Mouse (Mus musculus) spleen, adult 2 months (tissue): Measurements from ENCODE around the gene Sdad1. TPM values are rescaled to one million over a fixed set of nuclear protein-coding genes. Genes with fewer than 3 reads are reported as not detected.
A peak's percentile ranks its signal among the peaks of the same experiment; 100 is the strongest.

Experiments used
- DNase-seq, 2 experiments: peaks; one replicate each; pipeline versions ENCODE4 v3.0.0 to v3.0.0-alpha.2; 2012 to 2021; ENCODE audit warnings: low spot score in 2 of 2, low read depth in 1 of 2
- H3K27ac ChIP-seq: fragments of 200-500 bp; 2 replicates; pipeline ENCODE4 v1.5.1; 2012; ENCODE audit warnings: low read length, inconsistent platforms; ENCODE audit not compliant: insufficient read depth
- H3K27me3 ChIP-seq: fragments of 200-500 bp; 2 replicates; pipeline ENCODE4 v1.6.1; 2012; ENCODE audit warnings: mild to moderate bottlenecking, moderate library complexity, low read length, inconsistent platforms; ENCODE audit not compliant: control insufficient read depth, insufficient read depth
- H3K36me3 ChIP-seq: fragments of 200-500 bp; 2 replicates; pipeline ENCODE4 v1.6.1; 2012; ENCODE audit warnings: mild to moderate bottlenecking, low read length, inconsistent platforms; ENCODE audit not compliant: control insufficient read depth, insufficient read depth
- H3K4me1 ChIP-seq: fragments of 200-500 bp; 2 replicates; pipeline ENCODE4 v1.6.1; 2011; ENCODE audit warnings: inconsistent platforms; ENCODE audit not compliant: control insufficient read depth, insufficient read depth, insufficient read length
- H3K4me3 ChIP-seq: fragments of 200-500 bp; 2 replicates; pipeline ENCODE4 v1.5.1; 2011; ENCODE audit warnings: mild to moderate bottlenecking, inconsistent platforms; ENCODE audit not compliant: insufficient read depth, insufficient read length; ENCODE audit errors: extremely low read depth
- CTCF ChIP-seq: fragments of 200-500 bp; IDR thresholded peaks from 2 replicates; pipeline ENCODE4 v1.5.1; 2011; ENCODE audit warnings: mild to moderate bottlenecking, inconsistent platforms; ENCODE audit not compliant: insufficient read depth, insufficient read length, insufficient replicate concordance; ENCODE audit errors: extremely low read depth
- POLR2A ChIP-seq: fragments of 200-500 bp; IDR thresholded peaks from 2 replicates; pipeline ENCODE4 v1.6.1; 2011; ENCODE audit warnings: low read depth, low read length, inconsistent platforms
- WGBS: fragments of 180-500 bp; shearing (Covaris S2); methylation state at CpG from one replicate; pipeline ENCODE4 v1.1.7; 2018; 5-methylcytosine and 5-hydroxymethylcytosine counted together
- polyA plus RNA-seq: library from polyadenylated mRNA; depleted of rRNA; stranded (reverse); fragments of >200 nt; gene quantifications from 2 replicates; pipeline ENCODE4 v1.2.3, GENCODE M21; 2012

Sdad1 gene
- polyA plus RNA-seq, 1 experiment: 13.9 TPM

- 13% methylated on average over 13 of the region's 13 CpGs for WGBS
- no peaks in the 10 kb centered on the region for H3K36me3 ChIP-seq
Measured at GRCm38 (mm10) chr5:92312046-92312715, 1.9 kb upstream of the Sdad1 start.

GRCm38 (mm10) chr5:92304291-92304690 is 6.0 kb downstream of the Sdad1 start:
- H3K27ac ChIP-seq: no peak overlapping the region
- TF ChIP-seq POLR2A: no peak
- TF ChIP-seq CTCF: no peak
- DNase-seq: no peak
- peaks cover 44% of the 10 kb centered on the region for H3K36me3 ChIP-seq
- no peaks in the 10 kb centered on the region for H3K27me3 ChIP-seq
- WGBS: 91% methylated on average over 3 of the region's 3 CpGs
- peaks cover 5% of the 10 kb centered on the region for H3K4me1 ChIP-seq
- H3K4me3 ChIP-seq: no peak overlapping the region

More at GRCm38 (mm10) chr5:92312046-92312715, 1.9 kb upstream of the Sdad1 start:
- peak; percentile 79 to 85 for DNase-seq
- Histone ChIP-seq H3K27ac (no peak overlapping the region), H3K4me3 (no peak overlapping the region), H3K27me3 (no peaks in the 10 kb centered on the region), H3K4me1 (peaks cover 7% of the 10 kb centered on the region)
- TF ChIP-seq POLR2A: no peak
- TF ChIP-seq CTCF: peak; percentile 32; the same call in 1 of the 2 replicates

- TF ChIP-seq POLR2A (no peak), CTCF (no peak)
- H3K4me1 ChIP-seq: no peaks in the 10 kb centered on the region
- H3K27me3 ChIP-seq: no peaks in the 10 kb centered on the region
- no peak overlapping the region for H3K4me3 ChIP-seq
- H3K36me3 ChIP-seq: peaks cover 48% of the 10 kb centered on the region
- no peak overlapping the region for H3K27ac ChIP-seq
- WGBS: 91% methylated on average over 13 of the region's 13 CpGs
- no peak for DNase-seq
Measured at GRCm38 (mm10) chr5:92302149-92302840, 8.0 kb downstream of the Sdad1 start.

- Histone ChIP-seq H3K27me3 (no peaks in the 10 kb centered on the region), H3K4me1 (no peaks in the 10 kb centered on the region), H3K27ac (no peak overlapping the region), H3K4me3 (no peak overlapping the region), H3K36me3 (peaks cover 34% of the 10 kb centered on the region)
- WGBS: 92% methylated on average over 2 of the region's 2 CpGs
- TF ChIP-seq CTCF (no peak), POLR2A (no peak)
- DNase-seq: no peak
Measured at GRCm38 (mm10) chr5:92294525-92294924, 15.8 kb downstream of the Sdad1 start.

- H3K4me3 ChIP-seq: no peak overlapping the region
- WGBS: 94% methylated on average over 6 of the region's 6 CpGs
- peaks cover 40% of the 10 kb centered on the region for H3K36me3 ChIP-seq
- DNase-seq: no peak
- H3K27me3 ChIP-seq: no peaks in the 10 kb centered on the region
- no peak for TF ChIP-seq POLR2A
- H3K27ac ChIP-seq: no peak overlapping the region
- H3K4me1 ChIP-seq: no peaks in the 10 kb centered on the region
Measured at GRCm38 (mm10) chr5:92291652-92292414, 18.4 kb downstream of the Sdad1 start.

- no peak overlapping the region for H3K27ac ChIP-seq
- TF ChIP-seq POLR2A (no peak), CTCF (no peak)
- H3K36me3 ChIP-seq: peaks cover 32% of the 10 kb centered on the region
- WGBS: 90% methylated on average over 6 of the region's 6 CpGs
- DNase-seq: no peak
- H3K4me3 ChIP-seq: no peak overlapping the region
- no peaks in the 10 kb centered on the region for H3K27me3 ChIP-seq
- no peaks in the 10 kb centered on the region for H3K4me1 ChIP-seq
Measured at GRCm38 (mm10) chr5:92287840-92288239, 22.4 kb downstream of the Sdad1 start.
